In genomic region chr17:74559891-74560290, GRCm38 (mm10) we compare ENCODE assay signal across 29 mouse cellular contexts. TPM values are rescaled to one million over a fixed set of nuclear protein-coding genes. Genes with fewer than 3 reads are reported as not detected.
DNase-seq lines count a peak whose midpoint lies in the region; ATAC-seq and TF ChIP-seq lines count a peak whose summit lies in the region.
"Had no signal": no experiment of that assay in that cellular context is flagged by ENCODE, and none has a peak within 500 bp of the region (broad histone marks: within the 10 kb centered on the region; RNA-seq: fewer than 3 reads in every experiment).

No protein-coding gene starts in this region.

- H3K4me3 ChIP-seq in ES-E14 (ENCODE audit: insufficient read depth in 1 of 2, low read depth in 1 of 2, low read length in 2 of 2, poor library complexity in 1 of 2, severe bottlenecking in 1 of 2): no peak overlapping the region
- H3K4me3 ChIP-seq in cerebellum, adult 2 months (replicated peaks; ENCODE audit: insufficient read depth, low read depth, low read length): no peak overlapping the region
- no peak overlapping the region for H3K4me3 ChIP-seq in kidney, adult 2 months (ENCODE audit: insufficient read depth, low read depth, low read length)
- no peak overlapping the region for H3K4me3 ChIP-seq in hindbrain, postnatal 0 days (ENCODE audit: low read length)
- H3K4me3 ChIP-seq: erythroblast, embryonic 14.5 days; gastrocnemius, adult 2 months; hindbrain, embryonic 10.5 days; hindbrain, embryonic 15.5 days; left cerebral cortex, adult 2 months; limb, embryonic 10.5 days; limb, embryonic 15.5 days; midbrain, embryonic 13.5 days had no signal

- no peak for TF ChIP-seq CTCF in cerebellum, adult 2 months (IDR thresholded peaks at IDR 0.05; ENCODE audit: borderline replicate concordance, insufficient read depth, low read depth, low read length)
- no peak for TF ChIP-seq CTCF in kidney, adult 2 months (conservative IDR thresholded peaks at IDR 0.05; ENCODE audit: insufficient read depth, insufficient read length, low read depth, low read length)
- TF ChIP-seq CTCF in hindbrain, postnatal 0 days (IDR thresholded peaks at IDR 0.05; ENCODE audit: low read depth): no peak

- no peaks in the 10 kb centered on the region for H3K27me3 ChIP-seq in cerebellum, adult 2 months (ENCODE audit: control insufficient read depth, insufficient read depth, low read length)
- no peaks in the 10 kb centered on the region for H3K27me3 ChIP-seq in kidney, adult 2 months (replicated peaks; ENCODE audit: control insufficient read depth, insufficient read depth, low read length)
- no peaks in the 10 kb centered on the region for H3K27me3 ChIP-seq in hindbrain, postnatal 0 days (ENCODE audit: insufficient read depth, low read length)
- H3K27me3 ChIP-seq: CH12.LX; hindbrain, embryonic 15.5 days; limb, embryonic 15.5 days; midbrain, embryonic 13.5 days had no signal

- no peak for DNase-seq in ES-E14 (ENCODE audit: low read depth, low spot score)
- DNase-seq in ZHBTc4 (ENCODE audit: low read depth, low spot score): peak; percentile 5
- DNase-seq in cerebellum, adult 2 months: peak; percentile 38 to 53
- DNase-seq in cerebellum, postnatal 14 days: peak; percentile 32 to 40
- no peak for DNase-seq in gastrocnemius, adult 8-10 months (ENCODE audit: low spot score in 2 of 2)
- DNase-seq in kidney, adult 2 months: no peak
- no peak for DNase-seq in hindbrain, postnatal 0 days (ENCODE audit: low spot score)
- DNase-seq in left cerebral cortex, adult 8-10 months (ENCODE audit: low spot score in 2 of 2): no peak
- DNase-seq: adrenal gland, adult 8-10 months; gastrocnemius, adult 2 months; heart, postnatal 14 days; kidney, postnatal 25 days; lung, adult 2 months; lung, postnatal 10 days; retina, postnatal 1 day; right cerebral cortex, postnatal 14 days had no signal

- H3K9ac ChIP-seq in ES-E14 (ENCODE audit: insufficient read depth, low read depth, low read length, poor library complexity, severe bottlenecking): no peak overlapping the region
- H3K9ac ChIP-seq in hindbrain, postnatal 0 days (replicated peaks; ENCODE audit: low read length): no peak overlapping the region
- H3K9ac ChIP-seq: hindbrain, embryonic 15.5 days; limb, embryonic 15.5 days; liver, embryonic 14.5 days; midbrain, embryonic 13.5 days had no signal

- peak overlapping the region; percentile 12; the same call in 1 of the 2 replicates for H3K27ac ChIP-seq in ES-E14 (ENCODE audit: insufficient read depth, low read depth, low read length, poor library complexity, severe bottlenecking)
- H3K27ac ChIP-seq in cerebellum, adult 2 months (ENCODE audit: insufficient read depth, low read length): no peak overlapping the region
- H3K27ac ChIP-seq in kidney, adult 2 months (ENCODE audit: insufficient read depth, low read depth, low read length): no peak overlapping the region
- H3K27ac ChIP-seq in hindbrain, postnatal 0 days: no peak overlapping the region
- H3K27ac ChIP-seq: gastrocnemius, adult 2 months; hindbrain, embryonic 10.5 days; hindbrain, embryonic 15.5 days; left cerebral cortex, adult 2 months; limb, embryonic 10.5 days; limb, embryonic 15.5 days; liver, embryonic 14.5 days; macrophage; midbrain, embryonic 13.5 days had no signal

- H3K36me3 ChIP-seq in ES-E14 (ENCODE audit: control insufficient read depth, insufficient read depth, low read length, poor library complexity, severe bottlenecking): peaks cover 2% of the 10 kb centered on the region
- H3K36me3 ChIP-seq in kidney, adult 2 months (ENCODE audit: control insufficient read depth, insufficient read depth, low read length): peaks cover 8% of the 10 kb centered on the region
- peaks cover 3% of the 10 kb centered on the region; the same call in 1 of the 2 replicates for H3K36me3 ChIP-seq in hindbrain, postnatal 0 days (ENCODE audit: insufficient read depth, low read length)

- H3K4me2 ChIP-seq in hindbrain, postnatal 0 days (ENCODE audit: low read depth, low read length): no peak overlapping the region
- H3K4me2 ChIP-seq: hindbrain, embryonic 15.5 days; limb, embryonic 15.5 days; midbrain, embryonic 13.5 days had no signal

- TF ChIP-seq POLR2A in cerebellum, adult 2 months (IDR thresholded peaks at IDR 0.05; ENCODE audit: borderline replicate concordance, insufficient read depth, low read length): no peak
- TF ChIP-seq POLR2A in kidney, adult 2 months (IDR thresholded peaks at IDR 0.05; ENCODE audit: low read depth, low read length): no peak

- WGBS in cerebellum, adult 2 months: 18% methylated on average over 11 of the region's 11 CpGs
- 84% methylated on average over 11 of the region's 11 CpGs for WGBS in kidney, adult 2 months
- 78% methylated on average over 11 of the region's 11 CpGs for WGBS in hindbrain, postnatal 0 days

- ATAC-seq in hindbrain, postnatal 0 days: no peak
- ATAC-seq: activated CD4-positive, CD25-positive, alpha-beta regulatory T cell, adult 4 months; forebrain, embryonic 16.5 days; midbrain, embryonic 13.5 days had no signal

- H3K9me3 ChIP-seq in ES-E14 (ENCODE audit: control insufficient read depth, insufficient read depth, low read depth, low read length): no peaks in the 10 kb centered on the region
- no peaks in the 10 kb centered on the region for H3K9me3 ChIP-seq in hindbrain, postnatal 0 days (ENCODE audit: low read length)
- H3K9me3 ChIP-seq: G1E; hindbrain, embryonic 10.5 days; hindbrain, embryonic 15.5 days; limb, embryonic 10.5 days; limb, embryonic 15.5 days; midbrain, embryonic 13.5 days had no signal

- peaks cover 0 to 2% of the 10 kb centered on the region in 2 experiments; a peak in 1 of 4 replicates for H3K4me1 ChIP-seq in ES-E14 (ENCODE audit: control insufficient read depth in 2 of 2, insufficient read depth in 2 of 2, low read length in 2 of 2, poor library complexity in 1 of 2)
- no peaks in the 10 kb centered on the region for H3K4me1 ChIP-seq in cerebellum, adult 2 months (ENCODE audit: control insufficient read depth, insufficient read depth, low read length)
- no peaks in the 10 kb centered on the region for H3K4me1 ChIP-seq in kidney, adult 2 months (ENCODE audit: control insufficient read depth, insufficient read depth, low read length)
- no peaks in the 10 kb centered on the region for H3K4me1 ChIP-seq in hindbrain, postnatal 0 days (ENCODE audit: insufficient read depth, low read length)
- H3K4me1 ChIP-seq: hindbrain, embryonic 10.5 days; hindbrain, embryonic 15.5 days; limb, embryonic 10.5 days; limb, embryonic 15.5 days; midbrain, embryonic 13.5 days had no signal

- in situ Hi-C loops in ES-E14 (cut with MboI; ENCODE audit: low sequenced_read_pairs in 2 of 2, unreplicated experiment in 2 of 2): no loop called here

TF ChIP-seq in ES-E14, 5 proteins besides CTCF, POLR2A, EP300 and RAD21:
- TF ChIP-seq MAFK (IDR thresholded peaks at IDR 0.05; ENCODE audit: insufficient read depth, low read depth, low read length) (no peak), ZNF384 (IDR thresholded peaks at IDR 0.05; ENCODE audit: low read depth, low read length) (no peak), ZC3H11A (IDR thresholded peaks at IDR 0.05; ENCODE audit: borderline replicate concordance, low read depth, low read length) (no peak), CHD2 (IDR thresholded peaks at IDR 0.05; ENCODE audit: low read depth, low read length) (no peak), HCFC1 (IDR thresholded peaks at IDR 0.05; ENCODE audit: borderline replicate concordance, insufficient read depth, low read length) (no peak)

RNA-seq across cellular contexts. Expression of gene Birc6, which starts 31.8 kb away (rescaled TPM):
- 122 and 125 TPM in 2 replicates for total RNA-seq in ES-E14 (2012; rRNA removed)
- 120 and 127 TPM in 2 replicates for polyA plus RNA-seq in cerebellum, adult 2 months (2012; rRNA removed)
- 10 to 100 TPM; 56.9 to 74.8 (median 60.7) TPM for total RNA-seq in gastrocnemius, adult 8-10 months (2022)
- polyA plus RNA-seq in kidney, adult 2 months (2012; rRNA removed): 87.5 and 119 TPM in 2 replicates
- 137 and 152 TPM in 2 replicates for total RNA-seq in hindbrain, postnatal 0 days (2014; rRNA removed)
- polyA plus RNA-seq in hindbrain, postnatal 0 days (2015; fragmentation: Nextera tagmentation; extraction: Ambion mirVana): 96.6 and 107 TPM in 2 replicates
- total RNA-seq in left cerebral cortex, adult 8-10 months (2022): 100 to 1,000 TPM; 107 to 134 (median 116) TPM

Comparison
In these comparisons a context has a peak if more than half of its experiments do, and no peak if none do; other contexts are left out.
1. DNase-seq: peak in ZHBTc4 (single experiment), cerebellum, adult 2 months (2 of 2) and cerebellum, postnatal 14 days (2 of 2); none in ES-E14 (single experiment), gastrocnemius, adult 8-10 months (0 of 2), kidney, adult 2 months (single experiment), hindbrain, postnatal 0 days (single experiment) and left cerebral cortex, adult 8-10 months (0 of 2).